Mouse (Mus musculus) intestine, embryonic 16.5 days (tissue): ENCODE measurements around the gene Pde4d. TPM values are rescaled to one million over a fixed set of nuclear protein-coding genes. Genes with fewer than 3 reads are reported as not detected.
A peak's percentile ranks its signal among the peaks of the same experiment; 100 is the strongest.

Source experiments
- ATAC-seq: fragments of 200-750 bp; cut with Nextera tagmentation; 2 replicates; pipeline ENCODE4 v1.8.0; 2017; ENCODE audit warnings: moderate TSS enrichment, moderate library complexity
- H3K27ac ChIP-seq: fragments of 300-500 bp; sonication (generic); 2 replicates; pipeline ENCODE4 v1.5.1; 2014; ENCODE audit warnings: mild to moderate bottlenecking, low read length
- H3K27me3 ChIP-seq: fragments of 300-500 bp; sonication (generic); replicated peaks from 2 replicates; pipeline ENCODE4 v1.6.1; 2014; ENCODE audit warnings: low read length, control low read depth, mixed read lengths; ENCODE audit not compliant: control insufficient read depth, insufficient read depth
- H3K36me3 ChIP-seq: fragments of 300-500 bp; sonication (generic); 2 replicates; pipeline ENCODE4 v1.6.1; 2014; ENCODE audit warnings: low read length, control low read depth; ENCODE audit not compliant: control insufficient read depth, insufficient read depth
- H3K4me1 ChIP-seq: fragments of 300-500 bp; sonication (generic); 2 replicates; pipeline ENCODE4 v1.6.1; 2014; ENCODE audit warnings: low read length, control low read depth, mixed read lengths; ENCODE audit not compliant: control insufficient read depth, insufficient read depth
- H3K4me2 ChIP-seq: fragments of 300-500 bp; sonication (generic); 2 replicates; pipeline ENCODE4 v1.6.1; 2014; ENCODE audit warnings: low read depth, low read length, control low read depth
- H3K4me3 ChIP-seq: fragments of 300-500 bp; sonication (generic); 2 replicates; pipeline ENCODE4 v1.5.1; 2014; ENCODE audit warnings: mild to moderate bottlenecking, low read length
- H3K9ac ChIP-seq: fragments of 300-500 bp; sonication (generic); 2 replicates; pipeline ENCODE4 v1.6.1; 2014; ENCODE audit warnings: low read depth, low read length
- H3K9me3 ChIP-seq: fragments of 300-500 bp; sonication (generic); 2 replicates; pipeline ENCODE4 v1.6.1; 2016; ENCODE audit warnings: low read length, control low read depth; ENCODE audit not compliant: control insufficient read depth
- WGBS: fragments of 180-500 bp; shearing (Covaris S2); extraction: QIAGEN DNeasy Blood & Tissue Kit; methylation state at CpG from one replicate; pipeline ENCODE4 v1.1.7; 2014; 5-methylcytosine and 5-hydroxymethylcytosine counted together
- microRNA counts: library from miRNA; unstranded; fragments of <30 nt; microRNA quantifications from one replicate; lab custom pipeline; 2016
- microRNA-seq: library from miRNA; unstranded; fragments of <30 nt; microRNA quantifications from one replicate; pipeline ENCODE4, GENCODE M21; 2016
- polyA plus RNA-seq: library from polyadenylated mRNA; unstranded; fragments of >200 nt; fragmentation: Nextera tagmentation; extraction: Ambion mirVana; gene quantifications from 2 replicates; pipeline ENCODE4 v1.2.1, GENCODE M21; 2015

Pde4d gene
- polyA plus RNA-seq, 1 experiment from 2014 or later, result 25.3 TPM

GRCm38 (mm10) chr13:109985892-109986291 is 1536.1 kb downstream of the Pde4d start:
- H3K4me3 ChIP-seq, result no peak overlapping the region
- H3K27me3 ChIP-seq, result no peaks in the 10 kb centered on the region
- H3K4me2 ChIP-seq, result no peak overlapping the region
- no peak for ATAC-seq
- no peak overlapping the region for H3K9ac ChIP-seq
- H3K27ac ChIP-seq, result no peak overlapping the region
- no peaks in the 10 kb centered on the region for H3K9me3 ChIP-seq
- 69% methylated on average over 5 of the region's 5 CpGs for WGBS
- no peaks in the 10 kb centered on the region for H3K4me1 ChIP-seq
- no peaks in the 10 kb centered on the region for H3K36me3 ChIP-seq

GRCm38 (mm10) chr13:109992775-109993505 is 1543.2 kb downstream of the Pde4d start:
- ATAC-seq, result 0 out of 2 replicates have a peak, but pooled peaks have one; percentile 42
- no peak overlapping the region for H3K4me2 ChIP-seq
- H3K9ac ChIP-seq, result no peak overlapping the region
- H3K27ac ChIP-seq, result no peak overlapping the region
- no peaks in the 10 kb centered on the region for H3K27me3 ChIP-seq
- no peak overlapping the region for H3K4me3 ChIP-seq
- H3K9me3 ChIP-seq, result no peaks in the 10 kb centered on the region
- no peaks in the 10 kb centered on the region for H3K4me1 ChIP-seq
- 59% methylated on average over 5 of the region's 5 CpGs for WGBS
- H3K36me3 ChIP-seq, result no peaks in the 10 kb centered on the region

GRCm38 (mm10) chr13:109994240-109994764 is 1544.6 kb downstream of the Pde4d start:
- H3K27ac ChIP-seq, result no peak overlapping the region
- H3K36me3 ChIP-seq, result no peaks in the 10 kb centered on the region
- H3K4me2 ChIP-seq, result no peak overlapping the region
- no peak for ATAC-seq
- H3K27me3 ChIP-seq, result no peaks in the 10 kb centered on the region
- H3K9ac ChIP-seq, result no peak overlapping the region
- no peaks in the 10 kb centered on the region for H3K4me1 ChIP-seq
- H3K9me3 ChIP-seq, result no peaks in the 10 kb centered on the region
- H3K4me3 ChIP-seq, result no peak overlapping the region
- 51% methylated on average over 3 of the region's 3 CpGs for WGBS

- Histone ChIP-seq H3K27ac (no peak overlapping the region), H3K27me3 (no peaks in the 10 kb centered on the region; the same call in 1 of the 2 replicates), H3K4me1 (no peaks in the 10 kb centered on the region), H3K9ac (no peak overlapping the region), H3K4me3 (no peak overlapping the region), H3K4me2 (no peak overlapping the region), H3K36me3 (no peaks in the 10 kb centered on the region), H3K9me3 (no peaks in the 10 kb centered on the region)
- no peak for ATAC-seq
- 77% methylated on average over 3 of the region's 3 CpGs for WGBS
Measured at GRCm38 (mm10) chr13:110002081-110002480, 1552.3 kb downstream of the Pde4d start.

MicroRNAs within 50 kb of the gene (microRNA counts, 519-probe panel; counts per million panel counts)
- microRNA mmu-miR-1904 (lab: Ali Mortazavi, UCI) (1,535 counts per million, percentile 13 among the panel's probes with 10 or more counts), microRNA mmu-miR-582-3p (lab: Ali Mortazavi, UCI) (35.7 counts per million), microRNA mmu-miR-582-5p (lab: Ali Mortazavi, UCI) (2,094 counts per million, percentile 48 among the panel's probes with 10 or more counts)

Small RNA genes lying within 50 kb of the gene (microRNA-seq; reads per million reads assigned to microRNA genes)
- gene Mir1904 (not detected), gene Mir582 (28.7 reads per million, percentile 34 among the genes with 10 or more reads in this experiment)

Other genes starting within 250 kb of the Pde4d start
- gene Elovl7, start 235.5 kb upstream of the Pde4d start, polyA plus RNA-seq, result 17.9 and 22.0 TPM in 2 replicates
- gene Depdc1b, start 133.6 kb upstream of the Pde4d start, polyA plus RNA-seq, result 5.6 and 5.9 TPM in 2 replicates